Mouse (Mus musculus) thymus, adult 2 months (tissue): ENCODE measurements around the gene Lancl2. TPM values are rescaled to one million over a fixed set of nuclear protein-coding genes. Genes with fewer than 3 reads are reported as not detected.

Source experiments
- DNase-seq: peaks from one replicate; pipeline ENCODE4 v3.0.0; 2021
- H3K27ac ChIP-seq: fragments of 200-500 bp; 2 replicates; pipeline ENCODE4 v1.5.1; 2012; ENCODE audit warnings: low read length, control low read depth; ENCODE audit not compliant: control insufficient read depth, insufficient read depth
- H3K27me3 ChIP-seq: fragments of 200-500 bp; 2 replicates; pipeline ENCODE4 v1.6.1; 2012; ENCODE audit warnings: mild to moderate bottlenecking, low read length, moderate library complexity, mixed read lengths; ENCODE audit not compliant: control insufficient read depth, insufficient read depth
- H3K36me3 ChIP-seq: fragments of 200-500 bp; 2 replicates; pipeline ENCODE4 v1.6.1; 2012; ENCODE audit warnings: mild to moderate bottlenecking, low read length, moderate library complexity; ENCODE audit not compliant: control insufficient read depth, insufficient read depth
- H3K4me1 ChIP-seq: fragments of 200-500 bp; replicated peaks from 2 replicates; pipeline ENCODE4 v1.6.1; 2012; ENCODE audit warnings: low read length; ENCODE audit not compliant: control insufficient read depth, insufficient read depth
- H3K4me3 ChIP-seq: fragments of 200-500 bp; 2 replicates; pipeline ENCODE4 v1.5.1; 2012; ENCODE audit warnings: mild to moderate bottlenecking, low read length, control low read depth, moderate library complexity; ENCODE audit not compliant: control insufficient read depth, insufficient read depth
- CTCF ChIP-seq: fragments of 200-500 bp; IDR thresholded peaks from 2 replicates; pipeline ENCODE4 v1.5.1; 2012; ENCODE audit warnings: mild to moderate bottlenecking, control low read depth, low read length, moderate library complexity, borderline replicate concordance; ENCODE audit not compliant: control insufficient read depth, poor library complexity, insufficient read depth; ENCODE audit errors: extremely low read depth
- POLR2A ChIP-seq: fragments of 200-500 bp; IDR thresholded peaks from 2 replicates; pipeline ENCODE4 v1.6.1; 2012; ENCODE audit warnings: mild to moderate bottlenecking, low read length, control low read depth, moderate library complexity; ENCODE audit not compliant: control insufficient read depth, poor library complexity, insufficient read depth; ENCODE audit errors: extremely low read depth
- WGBS: fragments of 180-500 bp; shearing (Covaris S2); methylation state at CpG from one replicate; pipeline ENCODE4 v1.1.7; 2018; 5-methylcytosine and 5-hydroxymethylcytosine counted together
- polyA plus RNA-seq: library from polyadenylated mRNA; depleted of rRNA; stranded (reverse); fragments of >200 nt; gene quantifications from 2 replicates; pipeline ENCODE4 v1.2.3, GENCODE M21; 2012

Lancl2 gene
- polyA plus RNA-seq, 1 experiment: 4.3 TPM

GRCm38 (mm10) chr6:57765095-57765878 lies 62.9 kb downstream of the Lancl2 start:
- no peaks in the 10 kb centered on the region for H3K4me1 ChIP-seq
- H3K4me3 ChIP-seq: no peak overlapping the region
- 45% methylated on average over 3 of the region's 3 CpGs for WGBS

GRCm38 (mm10) chr6:57766287-57766686 lies 63.9 kb downstream of the Lancl2 start:
- WGBS: 91% methylated on average over 1 of the region's 1 CpGs
- H3K27me3 ChIP-seq: no peaks in the 10 kb centered on the region
- no peaks in the 10 kb centered on the region for H3K4me1 ChIP-seq
- no peak overlapping the region for H3K4me3 ChIP-seq
- no peak for DNase-seq
- TF ChIP-seq CTCF: no peak
- no peak for TF ChIP-seq POLR2A
- H3K36me3 ChIP-seq: no peaks in the 10 kb centered on the region
- no peak overlapping the region for H3K27ac ChIP-seq

More at GRCm38 (mm10) chr6:57765095-57765878, 62.9 kb downstream of the Lancl2 start:
- H3K27me3 ChIP-seq: no peaks in the 10 kb centered on the region
- no peaks in the 10 kb centered on the region for H3K36me3 ChIP-seq
- no peak for DNase-seq
- no peak for TF ChIP-seq CTCF
- no peak for TF ChIP-seq POLR2A
- H3K27ac ChIP-seq: no peak overlapping the region

GRCm38 (mm10) chr6:57767112-57767868 lies 65.0 kb downstream of the Lancl2 start:
- DNase-seq: no peak
- 73% methylated on average over 8 of the region's 8 CpGs for WGBS
- no peak overlapping the region for H3K4me3 ChIP-seq
- no peaks in the 10 kb centered on the region for H3K4me1 ChIP-seq
- no peak for TF ChIP-seq CTCF
- no peaks in the 10 kb centered on the region for H3K27me3 ChIP-seq
- no peak overlapping the region for H3K27ac ChIP-seq
- no peaks in the 10 kb centered on the region for H3K36me3 ChIP-seq

GRCm38 (mm10) chr6:57768948-57769525 lies 66.7 kb downstream of the Lancl2 start:
- no peak for DNase-seq
- no peak for TF ChIP-seq POLR2A
- no peak for TF ChIP-seq CTCF
- Histone ChIP-seq H3K36me3 (no peaks in the 10 kb centered on the region), H3K4me3 (no peak overlapping the region), H3K4me1 (no peaks in the 10 kb centered on the region), H3K27me3 (no peaks in the 10 kb centered on the region), H3K27ac (no peak overlapping the region)
- WGBS: 78% methylated on average over 7 of the region's 7 CpGs

GRCm38 (mm10) chr6:57770467-57771190 lies 68.3 kb downstream of the Lancl2 start:
- no peaks in the 10 kb centered on the region for H3K27me3 ChIP-seq
- H3K27ac ChIP-seq: no peak overlapping the region
- WGBS: 13% methylated on average over 1 of the region's 1 CpGs
- TF ChIP-seq POLR2A (no peak), CTCF (no peak)
- H3K4me3 ChIP-seq: no peak overlapping the region
- H3K4me1 ChIP-seq: no peaks in the 10 kb centered on the region
- no peaks in the 10 kb centered on the region for H3K36me3 ChIP-seq
- no peak for DNase-seq

DNA sequence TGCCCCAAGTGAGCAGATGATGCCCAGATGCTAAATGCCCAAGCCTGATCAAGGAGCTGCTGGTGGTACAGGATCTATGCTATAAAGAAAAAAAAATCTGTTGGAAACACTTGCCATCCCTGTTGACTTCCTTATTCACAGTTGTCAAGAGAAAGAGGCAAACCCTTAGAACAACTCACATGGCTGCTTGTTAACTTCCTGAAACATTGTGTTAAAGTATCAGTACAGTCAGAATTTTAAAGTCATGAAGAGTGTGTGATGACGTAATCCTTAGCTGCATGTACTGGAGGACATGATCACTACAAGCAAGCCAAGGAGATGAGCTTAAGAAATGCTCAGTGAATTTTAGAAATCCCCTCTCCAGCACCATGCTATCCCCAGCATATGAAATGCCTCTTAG lies 71.5 kb downstream of the Lancl2 start:
- H3K27me3 ChIP-seq: no peaks in the 10 kb centered on the region
- no peak overlapping the region for H3K4me3 ChIP-seq
- DNase-seq: no peak
- TF ChIP-seq POLR2A: no peak
- TF ChIP-seq CTCF: no peak
- H3K36me3 ChIP-seq: no peaks in the 10 kb centered on the region
- no peak overlapping the region for H3K27ac ChIP-seq
- 98% methylated on average over 1 of the region's 1 CpGs for WGBS
- H3K4me1 ChIP-seq: no peaks in the 10 kb centered on the region
